Mouse (Mus musculus) stomach, postnatal 0 days (tissue): ENCODE measurements at regions not wholly inside any gene's neighbourhood (a gene's known extent, or its start where the extent isn't known, plus 50 kb on each side); places are given as distances from the start of the nearest gene placed in this dataset.

ENCODE experiments used
- CTCF ChIP-seq: IDR thresholded peaks from 2 replicates; pipeline ENCODE4 v1.5.1; 2016; ENCODE audit warnings: antibody characterized with exemption, low read depth, mild to moderate bottlenecking, moderate library complexity
- EP300 ChIP-seq: optimal IDR thresholded peaks from 2 replicates; pipeline ENCODE3; 2016; ENCODE audit warnings: antibody characterized with exemption

- TF ChIP-seq CTCF (no peak), EP300 (no peak)
Measured at GRCm38 (mm10) chr10:99900955-99901835, 114.2 kb upstream of the Kitl start.
